Mouse (Mus musculus): ENCODE data around the gene Adpgk. TPM values are rescaled to one million over a fixed set of nuclear protein-coding genes. Genes with fewer than 3 reads are reported as not detected.

Adpgk gene
- 17.5 and 23.4 TPM in 2 replicates for polyA plus RNA-seq (2012; rRNA removed)

DNA sequence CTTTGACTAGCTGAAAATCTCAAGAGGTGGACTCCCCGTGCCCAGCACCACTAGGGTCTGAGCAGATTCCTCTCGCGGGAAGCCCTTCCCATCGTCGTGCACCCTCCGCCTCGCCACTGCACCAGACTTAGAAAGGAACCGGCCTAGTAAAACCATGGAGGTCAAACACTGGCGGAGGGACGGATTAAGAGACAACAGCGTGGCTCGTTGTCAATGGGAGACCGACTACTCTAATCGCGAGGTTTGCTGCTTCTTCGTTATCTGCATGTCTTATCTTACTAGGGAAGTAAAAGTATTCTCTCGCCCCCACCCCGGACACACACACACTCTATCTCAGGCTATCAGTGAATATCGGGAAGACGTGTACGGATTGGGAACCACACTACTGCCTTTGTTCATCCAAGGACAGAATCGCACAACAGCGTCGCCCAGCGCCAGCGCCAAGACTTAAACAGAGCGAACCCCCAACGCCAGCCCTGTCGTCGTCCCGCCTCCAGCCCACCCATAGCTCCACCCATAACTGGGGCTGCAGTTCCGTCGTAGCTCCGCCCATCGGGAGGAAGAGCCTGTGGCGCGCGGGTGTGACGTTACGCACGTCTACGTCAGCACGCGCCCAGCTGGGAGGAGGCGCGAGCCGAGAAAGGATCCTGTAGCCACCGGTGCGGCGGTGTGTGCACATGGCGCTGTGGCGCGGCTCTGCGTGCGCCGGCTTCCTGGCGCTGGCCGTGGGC, at the start of gene Adpgk:
Gene Adpgk (plus strand): TSS at position 602 of the 731 bp plus-strand sequence.

DNA sequence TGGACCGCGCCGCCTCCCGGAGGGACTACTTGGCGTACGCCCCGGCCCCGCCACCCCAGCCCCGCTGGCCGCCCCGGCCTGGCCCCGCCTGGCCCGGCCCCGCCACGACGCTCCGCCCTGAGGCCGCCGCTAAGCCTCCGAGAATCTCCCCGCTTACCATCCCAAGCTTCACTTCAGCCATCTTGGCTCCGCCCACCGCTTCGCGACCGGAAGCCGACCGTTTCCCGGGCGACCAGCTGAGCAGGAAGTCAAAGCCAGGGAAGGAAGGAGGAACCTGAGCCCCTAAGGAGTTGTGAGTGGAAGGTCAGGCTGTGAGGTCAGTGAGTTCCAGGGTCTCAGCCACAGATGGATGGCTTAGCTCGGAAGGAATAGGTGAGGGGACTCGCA, 61.9 kb downstream of the Adpgk start, which contains the start of gene Bbs4:
Gene Bbs4 (minus strand): TSS at position 256 of the 387 bp plus-strand sequence.

Other genes starting within 250 kb of the Adpgk start
- gene Bbs4, start 62.0 kb downstream of the Adpgk start, polyA plus RNA-seq (2012; rRNA removed) = 22.3 and 24.4 TPM in 2 replicates
- gene Arih1, start 195.1 kb downstream of the Adpgk start, polyA plus RNA-seq (2012; rRNA removed) = 58.2 and 63.4 TPM in 2 replicates
- 43.7 and 51.0 TPM in 2 replicates for gene Hexa, start 248.0 kb downstream of the Adpgk start, polyA plus RNA-seq (2012; rRNA removed)
- gene Tmem202, start 248.3 kb downstream of the Adpgk start, polyA plus RNA-seq (2012; rRNA removed) = 0.30 and 0.44 TPM in 2 replicates

All from central nervous system, embryonic 14 days (tissue).